Mouse (Mus musculus) stomach, postnatal 0 days (tissue): Measurements from ENCODE around the gene Xpr1.

Source experiments
- CTCF ChIP-seq: IDR thresholded peaks from 2 replicates; pipeline ENCODE4 v1.5.1; 2016; ENCODE audit warnings: antibody characterized with exemption, low read depth, mild to moderate bottlenecking, moderate library complexity
- EP300 ChIP-seq: optimal IDR thresholded peaks from 2 replicates; pipeline ENCODE3; 2016; ENCODE audit warnings: antibody characterized with exemption

GRCm38 (mm10) chr1:155297615-155298014 lies 119.6 kb downstream of the Xpr1 start:
- TF ChIP-seq CTCF: no peak
- TF ChIP-seq EP300: no peak
